9 mouse cellular contexts compared by ENCODE assay signal in genomic region chr1:82585981-82586380, GRCm38 (mm10). TPM values are rescaled to one million over a fixed set of nuclear protein-coding genes. Genes with fewer than 3 reads are reported as not detected.
DNase-seq lines count a peak whose midpoint lies in the region; ATAC-seq and TF ChIP-seq lines count a peak whose summit lies in the region.
"Had no signal": no experiment of that assay in that cellular context is flagged by ENCODE, and none has a peak within 500 bp of the region (broad histone marks: within the 10 kb centered on the region; RNA-seq: fewer than 3 reads in every experiment).

No protein-coding gene starts in this region.

- TF ChIP-seq CTCF in heart, adult 2 months (IDR thresholded peaks at IDR 0.05): no peak

- no peaks in the 10 kb centered on the region for H3K79me2 ChIP-seq in heart, adult 2 months (replicated peaks; ENCODE audit: control insufficient read depth, insufficient read depth, low read length)

- ATAC-seq in lung, embryonic 16.5 days (ENCODE audit: low read depth): peak; percentile 21; the same call in 1 of the 2 replicates
- no peak for ATAC-seq in forebrain, embryonic 14.5 days
- ATAC-seq in limb, embryonic 12.5 days (ENCODE audit: insufficient number of reproducible peaks, insufficient read depth, low FRiP score, low TSS enrichment, low read depth): no peak

- intact Hi-C loops in heart, adult 2 months (cut with DNase I): no loop called here

- DNase-seq in heart, adult 2 months: no peak
- DNase-seq in heart, adult 8-10 months (ENCODE audit: low spot score): no peak
- DNase-seq in lung, postnatal 14 days: no peak
- no peak for DNase-seq in forebrain, embryonic 14.5 days (ENCODE audit: low spot score)
- no peak for DNase-seq in T-cell, adult 2 months (ENCODE audit: low spot score)
- DNase-seq in B cell, adult 2 months: no peak
- DNase-seq: liver, embryonic 13.5 days had no signal

- H3K9me3 ChIP-seq in lung, embryonic 16.5 days (ENCODE audit: control insufficient read depth, low read length): no peaks in the 10 kb centered on the region
- no peaks in the 10 kb centered on the region for H3K9me3 ChIP-seq in forebrain, embryonic 14.5 days (replicated peaks; ENCODE audit: control insufficient read depth, low read length)
- H3K9me3 ChIP-seq in limb, embryonic 12.5 days: no peaks in the 10 kb centered on the region
- H3K9me3 ChIP-seq: liver, embryonic 13.5 days had no signal

- peak overlapping the region; percentile 42 for H3K27ac ChIP-seq in heart, adult 2 months
- no peak overlapping the region for H3K27ac ChIP-seq in lung, embryonic 16.5 days (ENCODE audit: low read length)
- no peak overlapping the region for H3K27ac ChIP-seq in forebrain, embryonic 14.5 days (ENCODE audit: low read depth, low read length)
- H3K27ac ChIP-seq in limb, embryonic 12.5 days: no peak overlapping the region
- H3K27ac ChIP-seq: liver, embryonic 13.5 days had no signal

- WGBS in heart, adult 2 months: 67% methylated on average over 7 of the region's 7 CpGs
- WGBS in lung, embryonic 16.5 days: 68% methylated on average over 7 of the region's 7 CpGs
- 80% methylated on average over 7 of the region's 7 CpGs for WGBS in forebrain, embryonic 14.5 days
- WGBS in limb, embryonic 12.5 days: 70% methylated on average over 7 of the region's 7 CpGs

- H3K9ac ChIP-seq in heart, adult 2 months (ENCODE audit: low read depth, low read length): no peak overlapping the region; the same call in 1 of the 2 replicates
- no peak overlapping the region for H3K9ac ChIP-seq in lung, embryonic 16.5 days (ENCODE audit: low read length)
- H3K9ac ChIP-seq in forebrain, embryonic 14.5 days (ENCODE audit: low read length): no peak overlapping the region
- H3K9ac ChIP-seq in limb, embryonic 12.5 days (replicated peaks): no peak overlapping the region
- H3K9ac ChIP-seq: liver, embryonic 13.5 days had no signal

- H3K4me1 ChIP-seq in heart, adult 2 months (ENCODE audit: control insufficient read depth, insufficient read depth, low read length): peaks cover 3% of the 10 kb centered on the region
- H3K4me1 ChIP-seq in lung, embryonic 16.5 days (replicated peaks; ENCODE audit: control insufficient read depth, insufficient read depth, low read length): peaks cover 9% of the 10 kb centered on the region; the same call in 1 of the 2 replicates
- peaks cover 8% of the 10 kb centered on the region for H3K4me1 ChIP-seq in forebrain, embryonic 14.5 days (ENCODE audit: control insufficient read depth, insufficient read depth, low read length)
- H3K4me1 ChIP-seq in limb, embryonic 12.5 days (replicated peaks): peaks cover 4% of the 10 kb centered on the region; the same call in 1 of the 2 replicates

- TF ChIP-seq POLR2A in heart, adult 2 months (IDR thresholded peaks at IDR 0.05; ENCODE audit: insufficient read depth, low read depth, low read length): no peak

- H3K4me2 ChIP-seq in lung, embryonic 16.5 days (ENCODE audit: low read depth, low read length): peak overlapping the region; percentile 86
- H3K4me2 ChIP-seq in forebrain, embryonic 14.5 days (ENCODE audit: low read length): peak overlapping the region; percentile 59
- peak overlapping the region; percentile 75; the same call in 1 of the 2 replicates for H3K4me2 ChIP-seq in limb, embryonic 12.5 days

- H3K27me3 ChIP-seq in heart, adult 2 months (ENCODE audit: control insufficient read depth, insufficient read depth, low read length): no peaks in the 10 kb centered on the region
- H3K27me3 ChIP-seq in lung, embryonic 16.5 days (ENCODE audit: control insufficient read depth, insufficient read depth, low read depth, low read length): no peaks in the 10 kb centered on the region
- H3K27me3 ChIP-seq in forebrain, embryonic 14.5 days (replicated peaks; ENCODE audit: control insufficient read depth, insufficient read depth, low read length): 0 out of 2 replicates have a peak, but pooled peaks cover 4% of the 10 kb centered on the region
- H3K27me3 ChIP-seq in limb, embryonic 12.5 days: peaks cover 34% of the 10 kb centered on the region

- H3K4me3 ChIP-seq in heart, adult 2 months: peak overlapping the region; percentile 47
- H3K4me3 ChIP-seq in lung, embryonic 16.5 days (ENCODE audit: low read length): peak overlapping the region; percentile 59
- no peak overlapping the region for H3K4me3 ChIP-seq in forebrain, embryonic 14.5 days (ENCODE audit: low read depth, low read length)
- no peak overlapping the region for H3K4me3 ChIP-seq in limb, embryonic 12.5 days (replicated peaks)

- no peak for TF ChIP-seq EP300 in heart, adult 2 months (IDR thresholded peaks at IDR 0.05; ENCODE audit: insufficient read depth, low read depth, low read length)

- H3K36me3 ChIP-seq in heart, adult 2 months (ENCODE audit: control insufficient read depth, insufficient read depth, low read length): no peaks in the 10 kb centered on the region
- no peaks in the 10 kb centered on the region for H3K36me3 ChIP-seq in lung, embryonic 16.5 days (ENCODE audit: control insufficient read depth, insufficient read depth, low read length)
- H3K36me3 ChIP-seq in forebrain, embryonic 14.5 days (ENCODE audit: control insufficient read depth, insufficient read depth, low read length): no peaks in the 10 kb centered on the region
- no peaks in the 10 kb centered on the region for H3K36me3 ChIP-seq in limb, embryonic 12.5 days
- H3K36me3 ChIP-seq: liver, embryonic 13.5 days had no signal

RNA-seq across cellular contexts. Expression of gene Col4a4, which starts 0.7 kb away (rescaled TPM):
- total RNA-seq in heart, adult 2 months (2021): 1 to 10 TPM; 3.7 to 5.0 TPM
- polyA plus RNA-seq in heart, adult 2 months (2012; rRNA removed): 2.2 and 3.1 TPM in 2 replicates
- 1 to 10 TPM; 2.5 to 4.7 (median 4.3) TPM for total RNA-seq in heart, adult 8-10 months (2022)
- 11.9 and 13.1 TPM in 2 replicates for polyA plus RNA-seq in lung, embryonic 16.5 days (2015; fragmentation: Nextera tagmentation; extraction: Ambion mirVana)
- 0.21 and 0.24 TPM in 2 replicates for polyA plus RNA-seq in forebrain, embryonic 14.5 days (2014; fragmentation: Nextera tagmentation; extraction: Ambion mirVana)
- 0.06 and 0.10 TPM in 2 replicates for polyA plus RNA-seq in limb, embryonic 12.5 days (2016; fragmentation: Nextera tagmentation; extraction: Ambion mirVana)

RNA-seq across cellular contexts. Expression of gene Col4a3, which starts 0.7 kb away (rescaled TPM):
- 1 to 10 TPM; 1.3 to 1.8 TPM for total RNA-seq in heart, adult 2 months (2021)
- polyA plus RNA-seq in heart, adult 2 months (2012; rRNA removed): 3.3 TPM in 2 replicates
- total RNA-seq in heart, adult 8-10 months (2022): 1 to 10 TPM in 2 of 4 experiments, under 1 TPM in 2; 0.73 to 1.5 (median 1.00) TPM
- 7.0 and 7.1 TPM in 2 replicates for polyA plus RNA-seq in lung, embryonic 16.5 days (2015; fragmentation: Nextera tagmentation; extraction: Ambion mirVana)
- 0.16 and 0.23 TPM in 2 replicates for polyA plus RNA-seq in forebrain, embryonic 14.5 days (2014; fragmentation: Nextera tagmentation; extraction: Ambion mirVana)
- polyA plus RNA-seq in limb, embryonic 12.5 days (2016; fragmentation: Nextera tagmentation; extraction: Ambion mirVana): 0.03 and 0.05 TPM in 2 replicates

Comparison
In these comparisons a context has a peak if more than half of its experiments do, and no peak if none do; other contexts are left out.
1. H3K4me3 ChIP-seq: peak in heart, adult 2 months (single experiment) and lung, embryonic 16.5 days (single experiment); none in forebrain, embryonic 14.5 days (single experiment) and limb, embryonic 12.5 days (single experiment).
2. Peak in every context shown above with its lines, with median percentiles within 50 percentile points of each other: H3K4me2 ChIP-seq.